Mouse (Mus musculus): ENCODE measurements around the gene Tbc1d16.

DNA sequence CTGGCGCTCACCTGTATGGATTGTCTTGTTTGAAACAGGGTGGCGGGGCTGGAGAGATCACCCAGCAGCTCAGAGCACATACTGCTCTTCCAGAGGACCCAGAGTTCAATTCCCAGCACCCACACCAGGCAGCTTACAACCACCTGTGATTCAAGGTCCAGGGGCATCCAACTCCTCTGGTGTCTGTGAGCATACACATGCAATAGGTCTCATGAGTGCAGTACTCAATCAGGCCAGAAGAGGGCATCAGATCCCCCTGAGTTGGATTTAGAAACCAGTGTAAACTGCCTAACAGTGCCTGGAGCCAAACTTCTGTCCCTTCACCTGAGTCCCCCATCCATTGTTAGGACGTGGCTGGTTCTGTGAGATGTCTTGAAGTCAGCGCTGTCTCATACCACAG, 7.3 kb upstream of the Tbc1d16 start:
- TF ChIP-seq CTCF (IDR thresholded peaks at IDR 0.05; ENCODE audit: control insufficient read depth, insufficient read depth, low read length) (peak; percentile 39; the same call in 1 of the 2 replicates), POLR2A (IDR thresholded peaks at IDR 0.05; ENCODE audit: borderline replicate concordance, control insufficient read depth, low read depth, low read length) (no peak)
